Mouse (Mus musculus) right cerebral cortex, adult 2 months (tissue): ENCODE results near the gene Slc43a1.
A peak's percentile ranks its signal among the peaks of the same experiment; 100 is the strongest.

ENCODE experiments used
- DNase-seq, 2 experiments: peaks; one replicate each; pipeline ENCODE4 v3.0.0; 2021 to 2022; ENCODE audit warnings: low spot score in 2 of 2

The Slc43a1 gene

DNA sequence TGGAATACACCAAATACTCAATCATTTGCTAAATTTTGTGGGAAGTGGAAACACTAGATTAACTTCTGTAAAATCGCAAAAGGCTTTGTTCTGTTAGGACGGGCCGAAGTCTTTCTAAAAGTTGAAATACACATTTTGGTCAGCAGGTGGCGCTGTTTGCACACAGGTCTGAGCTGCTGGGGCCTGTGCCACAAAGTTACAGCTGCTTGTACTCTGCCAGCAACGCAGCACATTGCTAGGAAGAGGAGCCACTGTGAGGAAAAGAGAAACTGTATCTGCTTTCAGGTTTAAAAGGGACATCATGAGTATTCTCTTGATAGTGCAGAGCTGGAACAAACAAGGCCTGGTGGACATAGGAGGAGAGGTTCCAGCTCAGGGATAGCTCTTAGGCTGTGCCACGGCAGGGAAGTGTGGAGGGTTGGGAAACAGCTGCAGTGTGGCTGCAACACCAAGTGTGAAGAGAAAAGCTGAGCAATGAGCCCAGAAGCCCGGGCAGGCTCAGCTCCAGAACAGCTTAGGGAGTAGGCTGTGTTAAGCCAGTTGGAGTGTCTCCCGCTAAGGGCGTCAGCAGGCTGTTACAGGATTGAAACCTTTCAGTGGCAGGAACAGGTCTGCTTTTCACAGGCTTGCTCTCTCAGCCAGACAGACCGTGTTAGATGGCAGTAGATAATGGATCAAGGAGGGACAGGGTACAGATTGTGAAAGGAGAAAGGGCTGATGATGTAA is 6.8 kb upstream of the Slc43a1 start:
- DNase-seq, result peak; percentile 89 to 94

DNA sequence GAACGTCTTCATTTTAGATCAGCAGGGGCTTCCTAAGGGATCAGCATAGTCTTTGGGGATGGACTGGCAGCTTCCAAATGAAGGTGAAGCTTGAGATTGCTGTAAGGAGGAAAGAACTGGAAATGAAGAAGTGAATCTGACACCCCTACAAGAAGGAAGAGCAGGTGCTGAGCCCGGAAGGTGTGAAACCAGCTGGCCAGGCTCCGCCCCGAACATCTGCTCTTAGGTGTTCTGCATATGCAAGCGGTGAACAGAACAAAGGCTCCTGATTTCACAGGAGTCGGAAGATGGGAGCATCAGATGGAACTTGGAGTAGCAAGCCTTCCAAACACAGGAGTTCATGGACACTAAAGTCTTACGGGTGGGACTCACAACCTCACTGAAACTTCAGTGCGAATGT is 1.5 kb upstream of the Slc43a1 start:
- no peak for DNase-seq

DNA sequence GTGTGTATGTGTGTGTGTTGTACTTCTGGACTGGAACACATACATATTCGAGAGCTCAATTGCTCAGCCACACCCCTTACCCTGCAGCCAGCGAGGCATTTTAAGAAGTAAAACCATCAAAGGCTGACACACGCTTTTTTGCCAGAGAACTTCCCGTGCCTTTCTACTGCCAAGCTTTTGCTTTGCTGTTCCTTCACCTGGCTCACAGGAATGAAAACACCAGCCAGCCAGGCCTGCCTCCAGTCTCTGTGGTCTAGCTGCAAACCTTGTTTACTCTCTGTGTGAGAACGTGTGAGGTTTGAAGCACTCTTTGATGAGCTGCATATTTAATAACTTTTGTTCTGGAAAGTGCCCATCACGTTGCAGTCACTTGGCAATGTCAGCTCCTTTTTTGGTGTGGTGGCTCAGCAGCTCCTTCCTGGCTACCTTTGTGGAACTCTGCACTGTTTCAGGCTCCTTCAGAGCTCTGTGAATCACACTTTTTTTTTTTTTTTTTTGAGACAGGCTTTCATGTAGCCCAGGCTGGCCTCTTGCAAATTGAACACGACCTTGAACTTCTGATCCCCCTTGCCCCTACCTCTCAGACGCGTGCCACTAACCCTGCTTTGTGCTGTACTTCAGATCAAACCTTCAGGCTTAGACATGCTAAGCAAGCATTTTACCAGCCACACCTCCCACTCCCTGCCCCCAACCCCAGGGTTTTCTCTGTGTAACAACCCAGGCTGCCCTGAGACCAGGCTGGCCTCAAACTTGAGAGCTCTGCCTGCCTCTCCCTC is 645 bp upstream of the Slc43a1 start:
- DNase-seq, result no peak

DNA sequence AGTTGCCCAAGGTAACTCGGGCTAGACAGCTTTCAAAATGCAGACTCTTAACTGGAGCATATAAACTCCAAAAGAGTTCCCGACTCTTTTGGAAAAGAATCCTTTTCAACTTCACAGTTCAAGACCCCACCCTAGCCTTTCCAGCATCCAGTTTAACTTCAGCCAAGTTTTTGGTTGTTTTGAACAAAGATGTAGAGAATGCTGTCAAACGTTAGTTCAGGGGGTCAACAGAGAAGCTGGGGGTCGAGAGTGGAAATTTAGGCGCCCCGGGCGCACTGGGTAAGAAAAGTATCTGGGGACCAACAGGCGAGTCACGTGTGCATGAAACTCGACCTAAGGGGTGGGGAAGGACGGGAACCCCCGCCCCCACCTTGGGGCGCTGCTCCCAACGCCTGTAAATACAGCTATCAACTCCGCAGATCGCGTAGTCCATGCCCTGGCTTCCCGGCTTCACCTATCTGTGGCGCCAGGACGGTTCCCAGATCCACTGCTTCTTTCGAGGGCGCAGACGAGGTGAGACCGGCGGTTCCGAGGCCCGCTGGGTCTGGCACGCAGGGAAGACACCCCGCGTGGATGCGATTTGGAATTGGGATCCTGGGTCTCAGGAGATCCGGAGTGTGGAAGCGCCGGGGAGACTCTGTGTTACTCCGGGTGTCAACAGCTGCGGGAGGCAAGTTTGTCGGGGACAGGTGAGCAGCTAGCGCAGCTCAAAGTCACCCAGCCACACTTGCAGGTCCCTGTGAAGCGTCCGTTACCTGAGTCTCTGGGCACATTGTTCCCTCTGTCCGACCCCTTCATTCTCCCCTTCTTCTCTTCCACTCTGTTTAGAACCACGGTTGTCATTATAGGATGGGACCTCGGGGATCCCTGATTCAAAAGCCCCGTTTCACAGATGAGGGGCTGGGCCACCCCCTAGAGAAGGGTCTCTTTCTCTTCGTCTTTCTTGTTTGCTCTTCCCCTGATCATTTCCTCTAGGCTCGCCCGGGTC is 637 bp downstream of the Slc43a1 start:
- DNase-seq, result no peak

DNA sequence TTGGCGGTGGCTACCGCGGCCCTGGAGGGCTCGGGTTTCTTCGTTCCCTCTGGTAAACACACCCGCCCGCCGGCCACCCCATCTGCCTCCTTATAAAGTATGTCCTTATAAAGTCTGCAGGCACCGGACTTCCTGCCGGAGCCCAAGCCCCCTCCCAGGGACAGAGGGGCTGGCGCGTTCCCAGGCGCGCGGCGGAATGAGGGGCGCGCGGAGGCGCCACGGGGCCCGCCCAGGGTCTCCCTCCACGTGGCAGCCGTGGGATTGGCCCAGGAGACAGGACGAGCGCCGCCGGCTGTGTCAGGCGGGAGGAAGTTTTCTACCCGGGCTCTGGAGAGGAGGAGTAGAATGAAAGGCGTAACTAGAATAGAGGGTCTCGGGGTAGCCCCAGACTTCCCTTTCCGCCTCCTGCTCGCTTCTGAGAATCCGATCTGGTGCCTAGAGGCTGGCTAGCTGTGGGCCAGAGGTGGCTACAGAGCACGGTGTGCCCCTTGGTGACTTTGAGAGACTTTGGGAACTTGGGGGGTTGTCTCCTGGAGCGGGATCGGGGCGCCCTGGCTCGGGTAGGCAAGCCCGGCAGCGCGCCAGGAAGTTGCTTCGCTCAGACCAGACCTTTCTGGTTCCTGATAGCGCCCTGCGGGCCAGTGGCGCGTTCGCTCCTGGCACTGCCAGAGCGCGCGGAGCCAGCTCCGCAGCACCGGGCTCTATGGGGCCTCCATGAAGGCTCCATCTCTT is 1.5 kb downstream of the Slc43a1 start:
- no peak for DNase-seq

DNA sequence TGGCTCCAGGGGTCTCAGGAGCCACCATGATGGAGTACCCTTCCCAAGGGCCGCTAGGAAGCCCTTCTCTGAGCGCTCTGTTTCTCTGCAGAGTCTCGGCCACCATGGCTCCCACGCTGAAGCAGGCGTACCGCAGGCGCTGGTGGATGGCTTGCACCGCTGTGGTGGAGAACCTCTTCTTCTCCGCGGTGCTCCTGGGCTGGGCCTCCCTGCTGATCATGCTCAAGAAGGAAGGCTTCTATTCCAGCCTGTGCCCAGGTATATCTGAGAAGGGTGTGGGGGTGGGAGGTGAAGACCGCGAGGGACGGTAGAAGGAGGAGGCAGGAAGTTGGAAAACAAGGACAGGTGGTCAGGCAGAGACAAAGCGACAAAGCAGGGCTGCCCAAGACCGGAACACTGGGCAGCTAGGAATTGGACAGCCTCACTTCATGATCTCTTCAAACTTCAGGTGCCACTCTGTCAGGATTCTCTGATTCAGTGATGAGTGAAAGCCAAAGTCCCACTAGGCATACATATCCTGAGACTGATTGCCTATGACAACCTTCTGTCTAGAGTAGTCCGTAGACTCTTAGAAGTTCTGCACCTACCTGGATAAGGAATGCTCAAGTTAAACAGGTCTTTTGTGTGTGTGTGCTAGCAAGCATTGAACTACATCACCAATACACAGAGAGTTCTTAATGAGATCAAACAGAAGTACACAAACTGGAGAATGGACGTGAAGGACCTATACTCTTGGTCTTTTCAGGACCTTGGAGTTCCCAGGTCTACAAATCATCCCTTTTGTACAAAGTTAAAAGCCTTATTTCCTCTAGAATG is 2.3 kb downstream of the Slc43a1 start:
- no peak for DNase-seq

DNA sequence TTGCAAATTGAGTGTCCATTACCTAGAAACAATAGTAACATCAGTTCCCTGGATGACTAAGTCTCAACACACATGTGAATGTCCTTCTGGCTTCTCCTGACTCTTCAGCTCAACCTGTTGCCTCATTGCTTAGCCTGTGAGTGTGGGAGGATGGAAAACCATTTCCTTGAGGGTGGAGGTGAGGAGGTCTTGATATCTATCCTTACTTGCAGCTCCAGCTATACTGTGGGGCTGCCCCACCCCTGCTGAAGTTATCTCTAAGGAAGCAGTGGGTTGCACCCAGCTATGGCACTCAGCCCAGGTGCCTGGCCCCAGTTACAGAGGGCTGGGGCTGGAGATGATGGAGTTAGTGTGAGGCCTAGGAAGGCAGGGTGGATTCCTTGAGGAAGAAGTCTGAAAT is 3.3 kb downstream of the Slc43a1 start:
- no peak for DNase-seq

DNA sequence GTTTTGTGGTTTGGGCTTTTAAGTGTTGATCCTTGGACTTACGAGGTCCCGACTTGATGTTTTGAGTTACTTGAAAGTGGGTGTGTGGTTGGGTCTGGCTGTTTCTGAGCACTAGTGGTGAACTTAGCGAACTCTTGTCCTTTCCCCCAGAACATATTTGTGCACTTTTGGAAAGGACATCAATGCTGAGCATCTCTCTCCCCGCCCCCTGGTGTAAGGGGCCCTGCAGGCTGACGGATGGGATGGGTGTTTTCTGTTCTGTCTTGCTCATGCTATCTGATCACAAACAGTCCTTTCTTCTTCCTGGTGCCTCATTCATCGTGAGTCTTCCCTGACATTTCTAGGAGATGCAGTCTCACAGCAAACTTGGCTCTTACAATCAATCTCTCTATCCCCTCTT is 5.0 kb downstream of the Slc43a1 start:
- DNase-seq, result no peak

DNA sequence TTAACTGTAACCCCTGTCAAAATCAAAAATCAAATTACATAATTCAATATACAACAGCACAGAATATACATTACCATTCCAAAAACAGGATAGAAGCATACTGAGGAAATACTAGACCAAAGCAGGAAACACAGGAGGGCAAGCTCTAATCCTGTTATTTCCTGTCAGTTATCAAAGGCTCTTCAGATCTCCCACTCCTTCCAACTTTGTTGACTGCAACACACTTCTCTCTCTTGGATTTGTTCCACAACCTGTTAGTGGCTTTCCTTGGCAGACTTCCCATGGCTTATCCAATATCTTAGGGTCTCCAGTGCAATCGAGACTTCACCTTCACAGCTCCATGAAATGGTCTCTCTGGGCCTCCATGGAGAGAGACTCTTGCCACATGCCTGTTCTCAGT is 6.6 kb downstream of the Slc43a1 start:
- DNase-seq, result no peak

DNA sequence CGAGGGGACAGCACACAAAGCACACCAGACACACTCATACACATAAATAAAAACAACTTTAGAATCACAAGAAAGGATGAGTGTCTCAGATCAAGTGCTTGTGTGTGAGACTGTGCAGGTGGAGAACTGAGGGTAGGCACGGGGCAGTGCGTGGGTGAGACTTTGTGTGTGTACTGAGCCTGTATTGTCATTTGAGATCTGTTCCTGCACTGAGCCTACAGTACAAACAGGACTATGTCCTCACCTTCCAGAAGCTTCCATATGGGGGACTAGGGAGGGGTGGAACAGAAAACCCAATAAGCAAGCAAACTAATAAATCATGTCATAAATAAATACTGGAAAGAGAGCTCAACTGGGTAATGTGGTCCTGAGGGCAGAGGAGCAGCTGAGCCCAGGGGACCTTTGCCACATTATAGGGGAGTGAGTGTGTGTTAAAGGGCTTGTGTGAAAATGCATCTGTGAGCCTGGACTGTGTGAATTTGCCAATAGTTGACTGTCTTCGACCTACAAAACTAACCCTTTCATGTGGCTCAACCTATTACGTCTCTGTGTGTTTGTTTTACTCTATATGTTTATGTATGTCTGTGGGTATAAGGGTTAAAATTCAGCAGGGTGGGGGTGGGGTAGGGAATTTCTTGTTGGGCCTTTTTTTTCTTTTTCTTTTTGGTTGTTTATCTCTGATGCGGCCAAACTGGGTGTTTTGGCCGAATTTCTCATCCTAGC is 11.9 kb downstream of the Slc43a1 start:
- DNase-seq, result no peak

DNA sequence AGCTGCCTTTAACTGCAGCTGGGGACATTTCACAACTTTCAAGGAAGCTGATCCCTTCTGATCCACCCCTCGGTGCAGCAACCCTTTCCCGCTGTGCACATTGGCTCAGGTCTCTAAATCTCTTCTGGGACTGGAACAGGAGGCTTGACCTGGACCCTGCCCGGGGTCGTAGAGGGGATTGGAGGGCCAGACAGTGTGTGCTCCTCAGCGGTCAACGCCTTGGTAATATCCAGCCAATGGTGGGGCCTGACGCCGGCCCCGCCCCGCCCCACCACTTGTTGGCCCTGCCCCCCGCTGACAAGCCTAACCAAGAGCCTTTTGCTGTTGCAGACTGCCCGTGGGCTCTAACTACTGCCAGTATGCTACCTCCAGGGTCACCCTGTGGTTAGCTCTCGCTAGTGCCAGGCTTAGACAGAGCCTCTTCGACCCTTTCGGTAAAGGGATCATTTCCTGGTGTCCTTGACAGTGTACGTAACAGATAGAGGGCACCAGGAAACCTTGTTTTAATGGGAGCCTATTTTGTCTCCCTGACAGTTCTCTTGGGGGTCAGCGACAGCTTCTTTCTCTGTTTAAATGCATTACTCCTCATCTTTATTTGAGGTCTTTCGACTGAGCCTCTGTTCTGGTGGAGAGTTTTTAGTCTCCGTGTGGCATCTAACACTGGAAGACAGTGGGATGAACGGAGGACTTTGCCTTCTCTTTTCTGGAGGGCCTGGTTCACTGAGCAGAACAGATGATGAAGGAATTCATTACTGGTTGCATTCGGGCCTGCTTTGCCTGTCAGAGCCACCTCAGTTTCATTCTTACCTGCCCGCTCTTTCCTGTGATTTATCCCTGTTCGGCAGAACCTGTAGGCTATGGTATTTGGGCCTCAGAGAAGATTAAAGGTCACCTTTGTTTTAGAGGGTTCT is 12.7 kb downstream of the Slc43a1 start:
- no peak for DNase-seq

DNA sequence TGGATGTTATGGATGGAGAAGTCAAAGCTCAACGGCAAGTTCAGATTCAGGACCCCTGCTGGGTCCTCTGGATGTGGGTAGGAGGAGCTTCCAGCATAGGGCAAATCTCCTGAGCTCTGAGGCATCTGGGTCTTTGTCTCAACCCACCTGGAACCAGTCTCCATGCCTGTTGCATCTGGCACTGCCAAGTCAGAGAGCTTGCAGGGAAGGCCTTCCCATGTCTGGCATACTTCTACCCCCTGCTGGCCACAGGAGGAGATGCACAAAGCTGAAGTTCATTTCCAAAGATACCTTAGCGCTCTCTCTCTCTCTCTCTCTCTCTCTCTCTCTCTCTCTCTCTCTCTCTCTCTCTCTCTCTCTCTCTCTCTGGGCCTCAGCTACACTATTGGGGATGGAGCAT is 17.1 kb downstream of the Slc43a1 start:
- peak in 1 of 2 experiments; percentile 75 for DNase-seq

DNA sequence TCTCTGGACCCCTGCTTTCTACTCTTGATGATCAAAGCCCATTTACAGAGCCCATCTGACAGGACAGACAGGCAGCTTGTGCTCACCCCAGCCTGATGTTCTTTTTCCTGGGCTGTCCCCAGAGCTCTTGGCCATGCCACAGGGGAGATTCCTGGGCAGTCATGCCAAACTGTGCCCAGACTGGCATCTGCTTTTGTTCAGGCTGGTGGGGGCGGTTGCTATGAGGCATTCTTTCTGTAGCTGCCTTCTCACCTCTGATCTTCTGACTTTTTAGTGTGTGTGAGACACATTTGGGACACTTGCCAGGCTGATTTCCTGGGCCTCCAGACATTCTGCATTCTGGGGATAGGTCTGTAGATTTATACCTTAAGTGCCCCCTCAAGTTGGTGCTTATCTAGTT is 19.9 kb downstream of the Slc43a1 start:
- no peak for DNase-seq

DNA sequence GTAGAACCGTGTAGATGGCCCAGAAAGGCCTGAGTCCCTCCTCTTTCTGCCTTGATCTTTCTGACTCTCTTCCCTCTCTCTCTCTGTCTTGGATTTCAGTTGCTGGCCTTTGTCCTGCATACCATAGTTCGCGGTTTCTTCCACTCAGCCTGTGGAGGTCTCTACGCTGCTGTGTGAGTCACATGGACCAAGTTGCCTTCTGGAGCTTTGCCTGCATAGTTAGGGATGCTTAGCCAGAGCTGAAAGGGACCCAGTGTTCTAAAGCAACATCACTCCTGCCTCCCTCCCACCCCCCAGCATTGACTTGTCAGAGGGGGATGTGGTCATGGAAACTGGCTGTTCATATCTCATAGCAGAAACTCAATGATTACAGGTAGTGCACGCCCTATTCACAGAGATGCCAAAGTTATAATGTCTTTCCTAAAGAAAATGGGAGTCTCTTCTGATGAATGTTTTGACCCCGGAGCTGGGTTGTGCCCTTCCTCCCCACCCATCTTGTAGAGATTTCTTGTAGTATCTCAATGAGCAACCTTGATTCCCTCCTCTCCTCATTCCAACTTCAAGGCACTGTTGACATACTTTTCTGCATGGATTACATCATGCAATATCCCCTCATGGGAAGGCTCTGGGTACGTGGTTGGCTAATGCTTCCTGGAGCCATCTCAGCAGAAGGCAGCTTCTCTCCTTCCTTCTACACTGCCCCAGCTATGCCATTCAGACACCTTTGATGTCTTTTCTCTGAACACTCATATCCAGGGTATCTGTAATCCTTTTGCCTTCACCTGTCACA is 21.5 kb downstream of the Slc43a1 start:
- DNase-seq, result no peak

DNA sequence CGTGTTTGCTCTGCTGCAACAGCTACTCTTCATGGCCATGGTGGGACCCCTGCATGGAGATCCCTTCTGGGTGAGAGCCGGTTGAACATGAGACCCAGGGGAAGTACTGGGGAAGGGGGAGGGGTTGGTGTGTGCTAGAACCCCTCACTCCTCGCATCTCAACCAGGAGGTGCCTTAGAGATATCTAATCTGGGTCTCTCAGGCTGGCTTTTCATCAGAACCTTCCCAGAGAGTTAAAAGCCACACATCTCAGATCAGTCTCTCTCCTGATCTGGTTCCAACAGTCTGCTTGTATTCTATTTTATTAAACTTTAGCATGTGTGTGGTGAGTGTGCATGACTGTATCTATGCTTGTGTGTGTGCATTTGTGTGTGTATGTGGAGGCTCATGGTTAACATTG is 22.8 kb downstream of the Slc43a1 start:
- DNase-seq, result no peak

DNA sequence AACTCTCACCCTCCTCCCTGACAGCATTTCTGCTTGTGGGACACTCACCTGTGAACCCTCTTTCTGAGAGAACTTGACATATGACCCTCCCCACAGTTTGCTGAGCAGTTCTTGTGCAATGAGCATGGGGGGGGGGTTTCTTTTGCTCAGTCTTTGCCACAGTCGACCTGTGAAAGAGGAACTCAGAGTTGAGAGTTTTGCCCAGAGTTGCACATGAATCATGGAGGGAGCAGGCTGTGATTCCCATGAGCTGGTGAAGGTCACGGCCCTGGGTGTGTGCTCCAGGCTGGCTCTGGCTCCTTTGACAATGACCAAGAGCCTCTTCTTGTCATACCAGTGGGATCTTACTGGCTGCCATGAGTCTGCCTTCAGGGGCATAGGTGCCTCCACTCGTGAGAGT is 23.6 kb downstream of the Slc43a1 start:
- no peak for DNase-seq

DNA sequence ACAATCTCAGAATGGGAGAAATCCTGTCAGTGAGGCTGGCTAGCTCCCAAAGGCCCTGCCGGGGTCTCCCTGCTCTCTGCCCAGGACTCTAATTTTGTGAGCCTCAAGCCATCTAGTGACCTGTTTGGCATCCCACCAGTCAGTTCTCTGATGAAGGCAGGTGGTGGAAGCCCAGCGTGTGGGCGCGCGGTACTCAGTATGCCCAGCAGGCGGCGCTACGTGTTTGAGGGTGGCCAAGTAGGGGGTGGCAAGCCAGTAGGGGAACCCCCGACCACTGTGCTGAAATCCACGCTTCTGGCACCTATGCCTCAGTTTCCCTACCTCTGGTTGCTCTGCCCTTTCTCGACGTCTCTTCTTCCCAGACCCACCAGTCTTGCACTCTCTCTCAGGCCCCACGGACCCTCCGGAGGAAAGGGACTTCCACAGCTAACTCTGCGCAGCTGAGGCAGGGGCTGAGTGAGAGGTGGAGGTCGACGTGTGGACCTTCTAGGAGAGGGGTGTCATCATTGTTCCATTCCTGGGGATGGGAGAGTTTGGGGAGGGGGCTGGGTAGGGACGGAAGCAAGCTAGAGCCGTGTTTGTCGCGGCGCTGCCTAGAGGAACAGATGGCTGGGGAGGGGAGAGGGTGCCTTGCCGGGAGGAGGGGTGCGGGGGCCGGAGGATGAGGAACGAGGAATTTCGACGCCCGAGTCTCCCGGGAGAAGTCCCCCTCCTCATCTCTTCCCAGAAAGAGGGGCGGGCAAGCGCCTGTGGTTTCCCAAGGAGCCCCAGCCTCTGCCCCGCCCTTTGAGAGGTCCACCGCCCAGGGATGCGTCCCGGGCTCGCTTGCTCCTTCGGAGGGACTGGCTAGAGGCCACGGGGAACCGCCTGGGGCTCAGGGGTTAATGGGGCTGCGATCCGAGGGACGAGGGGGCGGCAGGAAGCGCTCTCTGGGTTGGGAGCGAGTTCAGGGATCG is 27.2 kb downstream of the Slc43a1 start:
- peak; percentile 59 to 72 for DNase-seq
